Mouse (Mus musculus): Measurements from ENCODE around the gene Zcchc14.
A peak's percentile ranks its signal among the peaks of the same experiment; 100 is the strongest.

The Zcchc14 gene

GRCm38 (mm10) chr8:121580465-121580864 is 72.2 kb downstream of the Zcchc14 start:
- no peak for DNase-seq

GRCm38 (mm10) chr8:121578676-121579451 is 73.8 kb downstream of the Zcchc14 start, which contains the start of gene Fbxo31:
Fbxo31 (minus strand) TSS chr8:121578806.
- DNase-seq = peak; percentile 93

GRCm38 (mm10) chr8:121577751-121578675 is 74.7 kb downstream of the Zcchc14 start:
- no peak for DNase-seq

GRCm38 (mm10) chr8:121575661-121576060 is 77.0 kb downstream of the Zcchc14 start:
- DNase-seq = no peak

GRCm38 (mm10) chr8:121573275-121573674 is 79.4 kb downstream of the Zcchc14 start:
- no peak for DNase-seq

GRCm38 (mm10) chr8:121572121-121572520 is 80.6 kb downstream of the Zcchc14 start:
- DNase-seq = no peak

- DNase-seq = no peak
These were observed 81.9 kb downstream of the Zcchc14 start for GRCm38 (mm10) chr8:121570801-121571200.

- peak; percentile 48 for DNase-seq
These were observed 82.4 kb downstream of the Zcchc14 start for GRCm38 (mm10) chr8:121570335-121570734.

GRCm38 (mm10) chr8:121568321-121568720 is 84.4 kb downstream of the Zcchc14 start:
- DNase-seq = no peak

- no peak for DNase-seq
These were observed 89.0 kb downstream of the Zcchc14 start for GRCm38 (mm10) chr8:121563701-121564100.

GRCm38 (mm10) chr8:121562941-121563351 is 89.8 kb downstream of the Zcchc14 start:
- DNase-seq = no peak

GRCm38 (mm10) chr8:121561636-121562345 is 90.9 kb downstream of the Zcchc14 start:
- no peak for DNase-seq

GRCm38 (mm10) chr8:121560432-121561100 is 92.1 kb downstream of the Zcchc14 start:
- no peak for DNase-seq

GRCm38 (mm10) chr8:121559801-121560200 is 92.9 kb downstream of the Zcchc14 start:
- no peak for DNase-seq

- no peak for DNase-seq
These were observed 94.2 kb downstream of the Zcchc14 start for GRCm38 (mm10) chr8:121558538-121558937.

GRCm38 (mm10) chr8:121557746-121558145 is 95.0 kb downstream of the Zcchc14 start:
- DNase-seq = no peak

GRCm38 (mm10) chr8:121553831-121554475 is 98.7 kb downstream of the Zcchc14 start:
- no peak for DNase-seq

- DNase-seq = no peak
These were observed 100.2 kb downstream of the Zcchc14 start for GRCm38 (mm10) chr8:121552506-121552905.

- DNase-seq = no peak
These were observed 101.4 kb downstream of the Zcchc14 start for GRCm38 (mm10) chr8:121551065-121551985.

- DNase-seq = no peak
These were observed 102.6 kb downstream of the Zcchc14 start for GRCm38 (mm10) chr8:121550056-121550455.

Measured in right cerebral cortex, postnatal 25 days (tissue).